Mouse (Mus musculus) forebrain, embryonic 16.5 days (tissue): Measurements from ENCODE around the gene Brat1. TPM values are rescaled to one million over a fixed set of nuclear protein-coding genes. Genes with fewer than 3 reads are reported as not detected.

ENCODE experiments used
- polyA plus RNA-seq: library from polyadenylated mRNA; unstranded; fragments of >200 nt; fragmentation: Nextera tagmentation; extraction: Ambion mirVana; gene quantifications from 2 replicates; pipeline ENCODE4 v1.2.1, GENCODE M21; 2015

The Brat1 gene
- polyA plus RNA-seq, 1 experiment from 2014 or later, result 28.4 TPM

Other genes starting within 250 kb of the Brat1 start
- gene Chst12, start 199.5 kb upstream of the Brat1 start, polyA plus RNA-seq, result 15.6 and 17.7 TPM in 2 replicates
- gene Grifin, start 139.9 kb upstream of the Brat1 start, polyA plus RNA-seq, result not detected in 2 replicates
- gene Lfng, start 97.7 kb upstream of the Brat1 start, polyA plus RNA-seq, result 23.3 and 25.6 TPM in 2 replicates
- 68.7 and 68.9 TPM in 2 replicates for gene Ttyh3, start 56.0 kb upstream of the Brat1 start, polyA plus RNA-seq
- gene Iqce, start 2.6 kb upstream of the Brat1 start, polyA plus RNA-seq, result 26.1 and 30.8 TPM in 2 replicates
- 5.6 and 7.4 TPM in 2 replicates for gene Amz1, start 19.1 kb downstream of the Brat1 start, polyA plus RNA-seq
- gene Gna12, start 125.4 kb downstream of the Brat1 start, polyA plus RNA-seq, result 13.5 and 14.4 TPM in 2 replicates